In genomic region chr9:25545212-25545611, GRCm38 (mm10) we compare ENCODE assay signal across 17 mouse cellular contexts.
A peak's percentile ranks its signal among the peaks of the same experiment; 100 is the strongest.
DNase-seq lines count a peak whose midpoint lies in the region; ATAC-seq and TF ChIP-seq lines count a peak whose summit lies in the region.
"Had no signal": no experiment of that assay in that cellular context is flagged by ENCODE, and none has a peak within 500 bp of the region (broad histone marks: within the 10 kb centered on the region; RNA-seq: fewer than 3 reads in every experiment).

No protein-coding gene starts in this region.

- ATAC-seq in cerebellum, adult (ENCODE audit: insufficient number of reproducible peaks, low FRiP score, low TSS enrichment) = no peak
- ATAC-seq in kidney, postnatal 0 days (replicated peaks; ENCODE audit: low FRiP score, low read depth) = no peak
- ATAC-seq in limb, embryonic 14.5 days (ENCODE audit: low FRiP score, low read depth) = peak; percentile 84
- ATAC-seq: activated CD4-positive, CD25-positive, alpha-beta regulatory T cell, adult 4 months had no signal

- DNase-seq in cerebellum, postnatal 14 days = peak; percentile 22 to 32
- DNase-seq in kidney, postnatal 0 days (ENCODE audit: low spot score) = peak; percentile 37
- no peak for DNase-seq in kidney, adult 18-20 months
- DNase-seq in forelimb bud, embryonic 11.5 days (ENCODE audit: low read depth, low spot score) = peak; percentile 53
- DNase-seq in limb, embryonic 14.5 days (ENCODE audit: low spot score) = peak; percentile 64
- no peak for DNase-seq in layer of hippocampus, adult 9-10 months (ENCODE audit: low spot score)
- no peak for DNase-seq in ovary, adult 18-20 months (ENCODE audit: low spot score)
- DNase-seq: B cell, adult 2 months; kidney, postnatal 25 days; layer of hippocampus, postnatal 36 days; thymus, adult 18-20 months had no signal

- no peak overlapping the region for H3K4me2 ChIP-seq in kidney, postnatal 0 days (ENCODE audit: low read length)
- H3K4me2 ChIP-seq in limb, embryonic 14.5 days (replicated peaks; ENCODE audit: low read depth, low read length, severe bottlenecking) = no peak overlapping the region
- H3K4me2 ChIP-seq: hindbrain, embryonic 15.5 days; liver, embryonic 15.5 days had no signal

- no peaks in the 10 kb centered on the region for H3K36me3 ChIP-seq in kidney, postnatal 0 days (ENCODE audit: insufficient read depth, low read length)
- H3K36me3 ChIP-seq in limb, embryonic 14.5 days (ENCODE audit: control insufficient read depth, insufficient read depth, low read length) = no peaks in the 10 kb centered on the region
- H3K36me3 ChIP-seq: G1E; hindbrain, embryonic 15.5 days; liver, embryonic 15.5 days had no signal

- no peak for TF ChIP-seq CTCF in kidney, postnatal 0 days (IDR thresholded peaks at IDR 0.05; ENCODE audit: low read depth)

- H3K27ac ChIP-seq in kidney, postnatal 0 days = no peak overlapping the region
- H3K27ac ChIP-seq in limb, embryonic 14.5 days (replicated peaks; ENCODE audit: low read depth, low read length) = no peak overlapping the region
- H3K27ac ChIP-seq: hindbrain, embryonic 15.5 days; liver, embryonic 15.5 days; macrophage had no signal

- no peaks in the 10 kb centered on the region for H3K4me1 ChIP-seq in kidney, postnatal 0 days (replicated peaks; ENCODE audit: insufficient read depth, low read length)
- peaks cover 5% of the 10 kb centered on the region for H3K4me1 ChIP-seq in limb, embryonic 14.5 days (ENCODE audit: control insufficient read depth, insufficient read depth, low read length)
- H3K4me1 ChIP-seq: hindbrain, embryonic 15.5 days; liver, embryonic 15.5 days had no signal

- 45% methylated on average over 2 of the region's 2 CpGs for WGBS in kidney, postnatal 0 days
- WGBS in limb, embryonic 14.5 days = 36% methylated on average over 2 of the region's 2 CpGs

- TF ChIP-seq POLR2A in limb, embryonic 14.5 days (IDR thresholded peaks at IDR 0.05; ENCODE audit: borderline replicate concordance, extremely low read depth, insufficient read depth, insufficient read length) = no peak

- H3K27me3 ChIP-seq in kidney, postnatal 0 days (ENCODE audit: insufficient read depth, low read length) = no peaks in the 10 kb centered on the region
- H3K27me3 ChIP-seq in limb, embryonic 14.5 days (ENCODE audit: control insufficient read depth, insufficient read depth, low read length) = no peaks in the 10 kb centered on the region
- H3K27me3 ChIP-seq: hindbrain, embryonic 15.5 days; liver, embryonic 15.5 days had no signal

- H3K9ac ChIP-seq in kidney, postnatal 0 days (ENCODE audit: low read depth, low read length) = no peak overlapping the region
- H3K9ac ChIP-seq in limb, embryonic 14.5 days (ENCODE audit: low read depth, low read length, severe bottlenecking) = no peak overlapping the region
- H3K9ac ChIP-seq: hindbrain, embryonic 15.5 days; liver, embryonic 15.5 days had no signal

- no peak overlapping the region for H3K4me3 ChIP-seq in kidney, postnatal 0 days (replicated peaks; ENCODE audit: low read depth, low read length)
- H3K4me3 ChIP-seq in limb, embryonic 14.5 days (replicated peaks; ENCODE audit: low read length) = no peak overlapping the region
- H3K4me3 ChIP-seq: hindbrain, embryonic 15.5 days; liver, embryonic 15.5 days had no signal

- H3K9me3 ChIP-seq in kidney, postnatal 0 days (replicated peaks; ENCODE audit: low read length) = no peaks in the 10 kb centered on the region
- H3K9me3 ChIP-seq in limb, embryonic 14.5 days (ENCODE audit: control insufficient read depth, low read length) = no peaks in the 10 kb centered on the region
- H3K9me3 ChIP-seq: G1E; hindbrain, embryonic 15.5 days; liver, embryonic 15.5 days had no signal

Comparison
In these comparisons a context has a peak if more than half of its experiments do, and no peak if none do; other contexts are left out.
1. DNase-seq: peak in cerebellum, postnatal 14 days (2 of 2), kidney, postnatal 0 days (single experiment), forelimb bud, embryonic 11.5 days (single experiment) and limb, embryonic 14.5 days (single experiment); none in kidney, adult 18-20 months (single experiment), layer of hippocampus, adult 9-10 months (single experiment) and ovary, adult 18-20 months (single experiment).